10 mouse cellular contexts compared by ENCODE assay signal in the genomic region with DNA sequence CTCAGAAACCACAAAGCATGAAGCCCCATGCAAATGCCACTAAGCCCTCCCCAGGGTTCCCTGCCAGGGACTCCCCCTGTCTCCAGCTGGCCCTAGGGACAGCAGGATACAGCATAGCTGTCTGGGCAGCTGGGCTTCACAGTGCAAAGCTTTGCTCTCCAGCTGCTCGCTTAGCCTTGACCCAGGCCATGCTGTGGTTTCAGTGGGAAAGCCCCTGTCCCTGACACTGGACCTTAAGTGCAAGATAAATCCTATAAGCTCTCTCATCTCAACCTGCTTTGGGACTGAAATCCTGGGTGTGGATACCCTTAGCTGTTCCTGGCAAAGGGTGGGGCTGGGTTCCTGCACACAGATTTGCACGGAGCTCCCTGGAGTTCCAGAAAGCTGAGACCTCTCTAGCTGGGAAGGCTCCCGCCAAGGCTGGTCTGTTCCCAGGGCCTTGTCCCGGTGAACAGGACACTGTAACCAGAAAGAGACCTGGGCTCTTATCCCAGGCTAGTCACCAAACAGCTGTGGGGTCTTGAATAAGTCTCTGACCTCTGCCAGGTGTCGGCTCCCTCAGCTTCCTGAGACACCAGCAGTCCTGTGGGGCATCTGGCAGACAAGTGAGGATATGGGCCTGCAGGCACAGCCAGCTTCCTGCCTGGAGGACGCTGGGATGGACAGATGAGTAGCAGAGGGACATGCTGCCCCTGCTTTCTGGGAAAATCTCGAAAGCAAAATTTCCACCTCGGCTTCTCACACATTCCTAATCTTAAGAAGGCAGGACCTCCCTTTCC.
A peak's percentile ranks its signal among the peaks of the same experiment; 100 is the strongest.
DNase-seq lines count a peak whose midpoint lies in the region; ATAC-seq lines count a peak whose summit lies in the region.
"Had no signal": no experiment of that assay in that cellular context is flagged by ENCODE, and none has a peak within 500 bp of the region (broad histone marks: within the 10 kb centered on the region; RNA-seq: fewer than 3 reads in every experiment).

No protein-coding gene starts in this region.

- 0 out of 2 replicates have a peak overlapping the region, but pooled peaks have one; percentile 0 for H3K9ac ChIP-seq in midbrain, embryonic 11.5 days (ENCODE audit: low read length)
- no peak overlapping the region for H3K9ac ChIP-seq in midbrain, embryonic 16.5 days (ENCODE audit: low read depth, low read length)
- 0 out of 2 replicates have a peak overlapping the region, but pooled peaks have one; percentile 22 for H3K9ac ChIP-seq in embryonic facial prominence, embryonic 13.5 days
- H3K9ac ChIP-seq: stomach, embryonic 15.5 days had no signal

- H3K27me3 ChIP-seq in midbrain, embryonic 11.5 days (ENCODE audit: control insufficient read depth, insufficient read depth, low read length) = no peaks in the 10 kb centered on the region
- H3K27me3 ChIP-seq in midbrain, embryonic 16.5 days (ENCODE audit: control insufficient read depth, insufficient read depth, low read depth, low read length) = no peaks in the 10 kb centered on the region
- H3K27me3 ChIP-seq in embryonic facial prominence, embryonic 13.5 days = no peaks in the 10 kb centered on the region
- H3K27me3 ChIP-seq in splenic B cell, adult 2 months (ENCODE audit: control insufficient read depth, insufficient read depth, low read length, poor library complexity, severe bottlenecking) = no peaks in the 10 kb centered on the region; the same call in 1 of the 2 replicates
- H3K27me3 ChIP-seq: stomach, embryonic 15.5 days had no signal

- H3K9me3 ChIP-seq in midbrain, embryonic 11.5 days (ENCODE audit: control insufficient read depth, low read length) = no peaks in the 10 kb centered on the region
- no peaks in the 10 kb centered on the region for H3K9me3 ChIP-seq in midbrain, embryonic 16.5 days (replicated peaks; ENCODE audit: control insufficient read depth, low read length, poor library complexity, severe bottlenecking)
- H3K9me3 ChIP-seq in embryonic facial prominence, embryonic 13.5 days = no peaks in the 10 kb centered on the region
- H3K9me3 ChIP-seq: G1E; stomach, embryonic 15.5 days had no signal

- H3K27ac ChIP-seq in midbrain, embryonic 11.5 days (ENCODE audit: low read depth, low read length) = 0 out of 2 replicates have a peak overlapping the region, but pooled peaks have one; percentile 4
- H3K27ac ChIP-seq in midbrain, embryonic 16.5 days (ENCODE audit: low read length) = no peak overlapping the region
- H3K27ac ChIP-seq in embryonic facial prominence, embryonic 13.5 days = peak overlapping the region; percentile 39; the same call in 1 of the 2 replicates
- H3K27ac ChIP-seq: stomach, embryonic 15.5 days had no signal

- 57% methylated on average over 8 of the region's 8 CpGs for WGBS in midbrain, embryonic 11.5 days
- WGBS in midbrain, embryonic 16.5 days = 64% methylated on average over 8 of the region's 8 CpGs
- 48% methylated on average over 8 of the region's 8 CpGs for WGBS in embryonic facial prominence, embryonic 13.5 days

- intact Hi-C loops in gastrocnemius, postnatal 36 days (cut with DNase I) = loop anchor here (1.0 to 10.0 kb wide), 4 partner anchors 210 to 1105 kb away; no protein-coding TSS in a partner anchor

- DNase-seq in gastrocnemius, postnatal 25 days = peak; percentile 25
- no peak for DNase-seq in gastrocnemius, postnatal 36 days
- peak; percentile 88 for DNase-seq in midbrain, embryonic 11.5 days (ENCODE audit: low spot score, missing footprints)
- DNase-seq in splenic B cell, adult 2 months (ENCODE audit: low read depth, low spot score) = peak; percentile 57
- DNase-seq in frontal cortex, postnatal 10 days (ENCODE audit: low spot score in 2 of 2) = no peak

- H3K4me3 ChIP-seq in midbrain, embryonic 11.5 days (ENCODE audit: low read depth, low read length) = no peak overlapping the region
- H3K4me3 ChIP-seq in midbrain, embryonic 16.5 days (ENCODE audit: low read depth, low read length) = no peak overlapping the region
- H3K4me3 ChIP-seq in embryonic facial prominence, embryonic 13.5 days = no peak overlapping the region
- H3K4me3 ChIP-seq: stomach, embryonic 15.5 days had no signal

- H3K36me3 ChIP-seq in midbrain, embryonic 11.5 days (ENCODE audit: control insufficient read depth, insufficient read depth, low read length) = no peaks in the 10 kb centered on the region
- H3K36me3 ChIP-seq in midbrain, embryonic 16.5 days (ENCODE audit: control insufficient read depth, insufficient read depth, low read length) = no peaks in the 10 kb centered on the region
- no peaks in the 10 kb centered on the region for H3K36me3 ChIP-seq in embryonic facial prominence, embryonic 13.5 days
- no peaks in the 10 kb centered on the region for H3K36me3 ChIP-seq in splenic B cell, adult 2 months (ENCODE audit: control insufficient read depth, insufficient read depth, low read length, poor library complexity, severe bottlenecking)
- H3K36me3 ChIP-seq: G1E; stomach, embryonic 15.5 days had no signal

- no peak overlapping the region for H3K4me2 ChIP-seq in midbrain, embryonic 11.5 days
- no peak overlapping the region for H3K4me2 ChIP-seq in midbrain, embryonic 16.5 days (ENCODE audit: low read length)
- no peak overlapping the region for H3K4me2 ChIP-seq in embryonic facial prominence, embryonic 13.5 days
- H3K4me2 ChIP-seq: stomach, embryonic 15.5 days had no signal

- ATAC-seq in midbrain, embryonic 11.5 days (ENCODE audit: low FRiP score) = peak; percentile 56; the same call in 1 of the 2 replicates
- ATAC-seq in midbrain, embryonic 16.5 days = no peak
- ATAC-seq in embryonic facial prominence, embryonic 13.5 days (ENCODE audit: insufficient number of reproducible peaks, insufficient read depth, low FRiP score, low TSS enrichment, low read depth) = no peak
- ATAC-seq in megakaryocyte, adult 5-6 weeks (ENCODE audit: poor library complexity, severe bottlenecking) = no peak

- H3K4me1 ChIP-seq in midbrain, embryonic 11.5 days (ENCODE audit: control insufficient read depth, insufficient read depth, low read length) = peaks cover 13% of the 10 kb centered on the region
- peaks cover 5% of the 10 kb centered on the region; the same call in 1 of the 2 replicates for H3K4me1 ChIP-seq in midbrain, embryonic 16.5 days (ENCODE audit: control insufficient read depth, insufficient read depth, low read length)
- peaks cover 56% of the 10 kb centered on the region for H3K4me1 ChIP-seq in embryonic facial prominence, embryonic 13.5 days

Comparison
In these comparisons a context has a peak if more than half of its experiments do, and no peak if none do; other contexts are left out.
1. DNase-seq: peak in gastrocnemius, postnatal 25 days (single experiment), midbrain, embryonic 11.5 days (single experiment) and splenic B cell, adult 2 months (single experiment); none in gastrocnemius, postnatal 36 days (0 of 2) and frontal cortex, postnatal 10 days (0 of 2).